Mouse (Mus musculus) lung, adult 2 months (tissue): ENCODE data around the gene Sfmbt2.

Experiments
- CTCF ChIP-seq: fragments of 200-500 bp; IDR thresholded peaks from 2 replicates; pipeline ENCODE4 v1.5.1; 2011; ENCODE audit warnings: mild to moderate bottlenecking, low read length, control low read depth; ENCODE audit not compliant: insufficient read depth
- POLR2A ChIP-seq: fragments of 200-500 bp; IDR thresholded peaks from 2 replicates; pipeline ENCODE4 v1.6.1; 2011; ENCODE audit warnings: low read depth, mild to moderate bottlenecking, control low read depth, low read length, borderline replicate concordance; ENCODE audit errors: extremely low read depth

DNA sequence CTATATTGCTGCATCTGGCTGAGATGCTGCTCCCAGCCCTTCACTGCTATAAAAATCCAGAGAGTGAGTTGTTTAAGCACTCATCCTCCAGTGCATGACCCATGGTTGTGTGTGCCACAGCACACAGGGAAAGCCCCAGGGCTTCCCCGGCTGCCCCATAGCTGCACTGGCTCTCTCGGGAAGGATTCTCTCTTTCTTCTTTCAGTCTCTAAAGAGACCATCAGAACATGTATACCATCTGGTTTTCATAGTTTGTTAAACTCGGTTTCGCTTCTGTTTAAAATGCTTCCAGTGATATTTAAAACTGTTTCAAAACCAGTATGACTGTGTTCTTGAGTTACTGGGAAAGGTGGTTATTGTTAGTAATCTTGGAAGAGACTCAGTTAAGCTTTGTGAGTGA, 47.1 kb upstream of the Sfmbt2 start:
- TF ChIP-seq POLR2A (no peak), CTCF (no peak)
